Mouse (Mus musculus) lung, postnatal 0 days (tissue): ENCODE measurements around the gene Tmem40. TPM values are rescaled to one million over a fixed set of nuclear protein-coding genes. Genes with fewer than 3 reads are reported as not detected.

ENCODE experiments used
- ATAC-seq: fragments of 200-750 bp; cut with Nextera tagmentation; 2 replicates; pipeline ENCODE4 v1.8.0; 2017; ENCODE audit warnings: moderate library complexity
- DNase-seq: peaks from one replicate; pipeline ENCODE4 v3.0.0-alpha.2; 2016; ENCODE audit warnings: low spot score
- H3K27ac ChIP-seq: fragments of 300-500 bp; sonication (generic); 2 replicates; pipeline ENCODE4 v1.5.1; 2014; ENCODE audit warnings: antibody characterized with exemption, mild to moderate bottlenecking, low read length, mixed read lengths
- H3K27me3 ChIP-seq: fragments of 300-500 bp; sonication (generic); replicated peaks from 2 replicates; pipeline ENCODE4 v1.6.1; 2014; ENCODE audit warnings: low read length, mixed read lengths; ENCODE audit not compliant: insufficient read depth
- H3K36me3 ChIP-seq: fragments of 300-500 bp; sonication (generic); 2 replicates; pipeline ENCODE4 v1.6.1; 2014; ENCODE audit warnings: low read length, mixed read lengths; ENCODE audit not compliant: insufficient read depth
- H3K4me1 ChIP-seq: fragments of 300-500 bp; sonication (generic); 2 replicates; pipeline ENCODE4 v1.6.1; 2014; ENCODE audit warnings: antibody characterized with exemption, low read depth, low read length, mixed read lengths; ENCODE audit not compliant: insufficient read depth
- H3K4me2 ChIP-seq: fragments of 300-500 bp; sonication (generic); replicated peaks from 2 replicates; pipeline ENCODE4 v1.6.1; 2014; ENCODE audit warnings: low read depth, mild to moderate bottlenecking, low read length, moderate library complexity, mixed read lengths
- H3K4me3 ChIP-seq: fragments of 300-500 bp; sonication (generic); 2 replicates; pipeline ENCODE4 v1.5.1; 2014; ENCODE audit warnings: low read depth, low read length
- H3K9ac ChIP-seq: fragments of 300-500 bp; sonication (generic); replicated peaks from 2 replicates; pipeline ENCODE4 v1.6.1; 2014; ENCODE audit warnings: low read depth, mild to moderate bottlenecking
- H3K9me3 ChIP-seq: fragments of 300-500 bp; sonication (generic); 2 replicates; pipeline ENCODE4 v1.6.1; 2016; ENCODE audit warnings: low read length, mixed read lengths
- CTCF ChIP-seq: IDR thresholded peaks from 2 replicates; pipeline ENCODE4 v1.5.1; 2016; ENCODE audit warnings: antibody characterized with exemption, mild to moderate bottlenecking
- EP300 ChIP-seq: IDR thresholded peaks from 2 replicates; pipeline ENCODE4 v1.6.1; 2016; ENCODE audit warnings: antibody characterized with exemption, mild to moderate bottlenecking, control low read depth
- WGBS: fragments of 180-500 bp; shearing (Covaris S2); extraction: QIAGEN DNeasy Blood & Tissue Kit; methylation state at CpG from one replicate; pipeline ENCODE4 v1.1.7; 2014; 5-methylcytosine and 5-hydroxymethylcytosine counted together
- polyA plus RNA-seq: library from polyadenylated mRNA; unstranded; fragments of >200 nt; fragmentation: Nextera tagmentation; extraction: Ambion mirVana; gene quantifications from 2 replicates; pipeline ENCODE4 v1.2.1, GENCODE M21; 2015

The Tmem40 gene
- polyA plus RNA-seq, 1 experiment from 2014 or later = 5.5 TPM

GRCm38 (mm10) chr6:115695124-115695523 is 67.1 kb downstream of the Tmem40 start:
- Histone ChIP-seq H3K27ac (no peak overlapping the region), H3K9me3 (no peaks in the 10 kb centered on the region), H3K27me3 (no peaks in the 10 kb centered on the region), H3K4me3 (no peak overlapping the region), H3K36me3 (no peaks in the 10 kb centered on the region), H3K4me2 (no peak overlapping the region), H3K9ac (no peak overlapping the region), H3K4me1 (peaks cover 4% of the 10 kb centered on the region)
- ATAC-seq = peak; percentile 37; the same call in 1 of the 2 replicates
- TF ChIP-seq CTCF = no peak
- no peak for TF ChIP-seq EP300
- WGBS = 44% methylated on average over 7 of the region's 7 CpGs
- DNase-seq = peak; percentile 41

GRCm38 (mm10) chr6:115694441-115694842 is 67.8 kb downstream of the Tmem40 start:
- WGBS = 41% methylated on average over 9 of the region's 9 CpGs
- Histone ChIP-seq H3K4me3 (no peak overlapping the region), H3K4me2 (no peak overlapping the region), H3K4me1 (peaks cover 4% of the 10 kb centered on the region), H3K27me3 (no peaks in the 10 kb centered on the region), H3K9ac (no peak overlapping the region), H3K36me3 (no peaks in the 10 kb centered on the region), H3K27ac (0 out of 2 replicates have a peak overlapping the region, but pooled peaks have one; percentile 26), H3K9me3 (no peaks in the 10 kb centered on the region)
- TF ChIP-seq EP300 (no peak), CTCF (peak; percentile 19)
- ATAC-seq = no peak
- DNase-seq = peak; percentile 60

GRCm38 (mm10) chr6:115692963-115693730 is 69.1 kb downstream of the Tmem40 start:
- H3K9ac ChIP-seq = no peak overlapping the region
- no peaks in the 10 kb centered on the region for H3K9me3 ChIP-seq
- DNase-seq (no peak), ATAC-seq (no peak)
- no peaks in the 10 kb centered on the region for H3K27me3 ChIP-seq
- no peak overlapping the region for H3K27ac ChIP-seq
- H3K4me3 ChIP-seq = no peak overlapping the region
- H3K4me2 ChIP-seq = no peak overlapping the region
- no peaks in the 10 kb centered on the region for H3K36me3 ChIP-seq
- 60% methylated on average over 5 of the region's 5 CpGs for WGBS
- peak; percentile 60 for TF ChIP-seq CTCF
- no peak for TF ChIP-seq EP300
- H3K4me1 ChIP-seq = peaks cover 4% of the 10 kb centered on the region

DNA sequence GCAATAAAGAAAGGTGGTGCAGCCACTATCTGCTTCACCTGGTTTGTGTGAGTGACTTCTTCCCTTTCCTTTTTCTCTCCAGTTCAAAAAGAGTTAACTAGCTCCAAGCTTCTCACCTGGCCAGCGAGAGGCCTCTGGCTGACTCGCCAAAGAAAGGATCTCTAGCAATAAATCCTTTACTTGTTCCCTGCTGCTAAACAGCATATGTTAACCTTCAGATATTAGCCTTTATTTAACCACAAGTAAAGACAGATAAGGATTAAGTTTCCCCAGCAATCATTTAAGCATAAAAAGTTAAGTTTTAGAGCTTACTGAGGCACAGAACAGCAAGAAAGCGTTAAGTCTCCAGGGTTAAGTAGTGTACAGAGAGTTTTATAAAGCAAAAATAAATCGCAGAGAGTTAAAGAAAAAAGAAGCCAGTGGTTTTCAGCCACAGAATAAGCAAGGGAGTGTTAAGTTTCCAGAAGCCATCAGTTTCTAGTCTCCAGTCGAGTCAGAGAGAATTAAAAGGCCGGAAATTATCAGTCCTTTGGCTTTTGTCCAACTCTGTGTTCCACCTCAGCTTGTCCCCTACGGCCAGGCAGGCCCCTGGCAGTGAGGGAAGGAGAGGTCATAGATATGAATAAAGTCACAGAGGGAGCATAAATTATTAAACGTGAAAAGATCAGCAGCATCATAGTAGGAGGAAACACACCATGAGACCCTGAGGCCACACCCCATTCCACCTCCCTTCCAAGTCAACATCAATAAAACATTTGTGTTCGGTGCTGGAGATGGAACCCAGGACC is 69.9 kb downstream of the Tmem40 start:
- ATAC-seq = peak; percentile 15; the same call in 1 of the 2 replicates
- Histone ChIP-seq H3K4me1 (peaks cover 4% of the 10 kb centered on the region), H3K4me3 (no peak overlapping the region), H3K27ac (no peak overlapping the region), H3K27me3 (no peaks in the 10 kb centered on the region), H3K4me2 (no peak overlapping the region), H3K36me3 (no peaks in the 10 kb centered on the region), H3K9ac (no peak overlapping the region), H3K9me3 (no peaks in the 10 kb centered on the region)
- no peak for TF ChIP-seq CTCF
- no peak for TF ChIP-seq EP300
- peak; percentile 13 for DNase-seq
- 43% methylated on average over 9 of the region's 9 CpGs for WGBS

- no peak for DNase-seq
- no peak for ATAC-seq
- Histone ChIP-seq H3K27ac (no peak overlapping the region), H3K4me1 (peaks cover 4% of the 10 kb centered on the region), H3K9me3 (peaks cover 6% of the 10 kb centered on the region; the same call in 1 of the 2 replicates), H3K27me3 (no peaks in the 10 kb centered on the region), H3K9ac (no peak overlapping the region), H3K36me3 (no peaks in the 10 kb centered on the region), H3K4me3 (no peak overlapping the region), H3K4me2 (no peak overlapping the region)
- TF ChIP-seq EP300 (no peak), CTCF (no peak)
- WGBS = 82% methylated on average over 4 of the region's 4 CpGs
Measured at GRCm38 (mm10) chr6:115690105-115690504, 72.1 kb downstream of the Tmem40 start.

- H3K4me1 ChIP-seq = no peaks in the 10 kb centered on the region
- H3K9me3 ChIP-seq = peaks cover 6% of the 10 kb centered on the region; the same call in 1 of the 2 replicates
- 72% methylated on average over 4 of the region's 4 CpGs for WGBS
- H3K9ac ChIP-seq = no peak overlapping the region
- no peak for TF ChIP-seq EP300
- TF ChIP-seq CTCF = no peak
- no peaks in the 10 kb centered on the region for H3K27me3 ChIP-seq
- DNase-seq = no peak
- H3K27ac ChIP-seq = no peak overlapping the region
- no peak overlapping the region for H3K4me2 ChIP-seq
- no peaks in the 10 kb centered on the region for H3K36me3 ChIP-seq
- ATAC-seq = no peak
- H3K4me3 ChIP-seq = no peak overlapping the region
Measured at GRCm38 (mm10) chr6:115688589-115688988, 73.6 kb downstream of the Tmem40 start.
